Mouse (Mus musculus) liver, postnatal 0 days (tissue): ENCODE measurements around the gene Pde1c.

Source experiments
- CTCF ChIP-seq: sonication (generic); IDR thresholded peaks from 2 replicates; pipeline ENCODE4 v1.5.1; 2016; ENCODE audit warnings: antibody characterized with exemption, low read depth
- EP300 ChIP-seq: IDR thresholded peaks from 2 replicates; pipeline ENCODE4 v1.6.1; 2016; ENCODE audit warnings: antibody characterized with exemption, low read depth, mild to moderate bottlenecking

DNA sequence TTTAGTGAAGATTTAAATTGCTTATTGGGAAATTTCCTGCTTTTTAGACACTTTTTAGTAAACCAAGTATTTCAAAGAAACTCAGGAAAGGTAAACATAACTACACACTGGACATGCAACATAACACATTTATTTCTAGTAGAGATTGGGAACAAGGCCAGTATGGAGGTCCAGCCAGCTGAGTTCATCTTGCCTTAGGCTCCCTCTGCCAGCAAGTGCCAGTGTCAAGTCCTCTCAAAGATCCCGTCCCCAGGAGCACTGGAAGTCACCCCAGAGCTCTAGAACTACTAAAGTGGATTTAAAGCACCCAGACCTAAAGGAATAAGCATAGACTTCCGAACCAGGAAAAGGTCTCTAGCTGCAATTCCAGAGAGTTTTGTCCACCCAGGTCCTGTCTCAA lies 279.6 kb downstream of the Pde1c start:
- TF ChIP-seq CTCF (no peak), EP300 (no peak)
